Mouse (Mus musculus) thymus, postnatal 10 days (tissue): ENCODE measurements around the gene Krr1.
A peak's percentile ranks its signal among the peaks of the same experiment; 100 is the strongest.
"Not testable (repeated sequence)": the region's sequence is repeated elsewhere in the genome, so short reads cannot be mapped to it uniquely, and the experiment has no call there.

Experiments used
- DNase-seq, 2 experiments: peaks; one replicate each; pipeline ENCODE4 v3.0.0; 2021; ENCODE audit warnings: low spot score in 2 of 2

The Krr1 gene

GRCm38 (mm10) chr10:111977584-111977983, 5.1 kb downstream of the Krr1 start:
- DNase-seq = peak; percentile 20 to 43

DNA sequence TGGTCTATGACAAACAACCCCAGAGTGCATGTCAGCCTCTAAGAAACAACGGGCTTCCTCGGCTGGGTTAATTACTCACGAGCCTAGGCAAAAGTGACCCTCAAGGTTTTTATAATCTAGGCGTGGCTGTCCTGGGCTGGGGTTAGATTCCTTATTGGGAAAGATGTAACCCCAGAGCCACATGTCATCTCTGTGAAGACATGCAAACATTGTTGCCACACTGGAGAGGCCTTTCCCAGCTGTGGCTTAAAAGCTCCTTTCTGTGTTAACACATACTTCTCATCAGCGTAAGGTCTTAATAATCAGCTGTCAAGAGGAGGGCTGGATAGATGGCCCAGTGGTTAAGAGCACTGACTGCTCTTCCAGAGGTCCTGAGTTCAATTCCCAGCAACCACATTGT, 10.6 kb downstream of the Krr1 start:
- DNase-seq = no peak

GRCm38 (mm10) chr10:111986453-111986852, 14.0 kb downstream of the Krr1 start:
- DNase-seq = no peak

GRCm38 (mm10) chr10:111995803-111996548, 23.5 kb downstream of the Krr1 start:
- DNase-seq = no peak

GRCm38 (mm10) chr10:111996549-111996904, 24.1 kb downstream of the Krr1 start:
- DNase-seq = no peak

DNA sequence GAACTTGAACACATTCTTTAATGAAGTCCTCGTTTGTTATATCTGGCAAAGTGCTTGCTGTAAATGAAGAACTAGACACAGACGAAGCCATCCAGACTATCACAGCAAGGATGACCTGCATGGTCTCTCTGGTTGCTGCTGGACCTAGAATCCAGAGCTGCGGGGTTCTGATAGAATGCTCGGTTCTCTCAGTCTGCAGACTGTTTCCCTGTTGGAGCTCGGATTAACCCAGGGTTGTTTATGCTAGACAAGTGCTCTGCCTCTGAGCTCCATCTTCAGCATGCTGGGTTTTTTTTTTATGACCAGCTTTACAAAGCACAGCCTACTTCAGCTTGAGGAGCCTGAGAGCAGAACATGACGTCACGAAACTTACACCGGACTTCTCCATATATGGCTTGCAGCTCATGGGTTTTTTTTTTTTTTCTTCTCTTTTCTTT, 24.5 kb downstream of the Krr1 start:
- peak in 1 of 2 experiments; percentile 23 for DNase-seq

GRCm38 (mm10) chr10:111997671-111998070, 25.2 kb downstream of the Krr1 start:
- DNase-seq = no peak

DNA sequence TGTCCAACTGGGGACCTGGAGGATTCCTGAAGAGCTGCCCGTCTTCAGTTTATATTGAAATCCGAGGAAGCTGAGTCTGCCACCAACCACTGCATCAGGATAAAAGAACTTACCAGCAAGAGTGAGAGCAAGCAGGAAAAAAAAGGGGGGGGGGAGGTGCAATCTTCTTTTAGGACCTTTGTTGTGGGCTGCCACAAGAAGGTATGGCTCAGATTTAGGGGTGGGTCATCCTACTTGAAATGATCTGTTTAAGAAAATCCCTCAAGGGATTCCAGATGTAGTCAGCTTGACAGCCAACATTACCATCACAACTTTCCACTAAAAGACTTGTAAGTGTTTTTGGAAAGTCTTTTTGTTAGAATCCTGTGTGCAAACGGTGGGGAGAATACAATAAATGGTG, 27.3 kb downstream of the Krr1 start:
- DNase-seq = no peak

GRCm38 (mm10) chr10:112000568-112000967, 28.1 kb downstream of the Krr1 start:
- no peak for DNase-seq

DNA sequence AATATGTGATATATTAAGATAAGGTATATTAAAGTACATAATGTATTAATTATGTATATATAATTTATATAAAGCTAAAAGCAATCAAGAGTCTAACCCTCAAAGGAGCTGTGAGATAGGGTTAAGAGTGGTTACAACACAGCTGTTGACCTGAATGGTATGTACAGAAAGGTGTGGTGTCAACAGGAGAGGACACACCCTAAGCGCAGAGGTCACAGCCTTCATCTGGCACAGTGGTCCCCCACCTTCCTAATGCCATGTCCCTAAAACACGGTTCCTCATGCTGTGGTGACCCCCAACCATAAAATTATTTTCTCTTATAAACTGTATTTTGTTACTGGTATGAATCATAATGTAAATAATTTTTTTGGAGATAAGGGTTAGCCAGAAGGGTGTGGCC, 28.9 kb downstream of the Krr1 start:
- no peak for DNase-seq

- no peak for DNase-seq
Measured at GRCm38 (mm10) chr10:112001756-112002520, 29.5 kb downstream of the Krr1 start.

DNA sequence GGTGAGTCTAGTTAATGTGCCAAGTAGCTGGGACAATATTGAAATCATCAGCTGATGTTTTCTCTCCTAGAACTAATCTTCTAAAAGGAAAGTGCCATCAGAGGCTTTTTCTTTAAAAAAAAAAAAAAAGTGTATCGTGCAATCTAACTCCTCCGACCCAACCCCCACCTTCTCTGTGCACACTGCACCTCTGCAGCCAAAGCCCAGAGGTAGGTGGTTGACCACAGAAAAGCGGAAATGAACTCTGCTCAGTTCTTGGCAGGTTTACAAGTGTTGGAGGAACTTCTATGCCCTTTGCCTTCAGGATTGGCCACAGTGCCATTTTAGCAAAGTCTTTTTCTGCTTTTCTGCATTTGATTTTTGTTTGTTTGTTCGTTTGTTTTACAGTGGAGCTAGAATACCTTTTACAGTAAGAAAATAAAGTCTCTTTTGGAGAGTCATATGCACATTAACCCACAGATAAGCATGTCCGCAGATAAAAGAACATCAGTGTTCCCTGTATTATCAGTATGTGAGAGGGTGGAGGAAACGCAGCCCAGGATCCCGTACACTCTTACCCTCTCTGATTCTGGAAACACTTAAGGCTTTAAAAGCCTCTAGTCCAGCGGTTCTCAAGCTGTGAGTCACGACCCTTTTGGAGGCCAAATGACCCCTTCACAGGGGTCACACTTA, 30.2 kb downstream of the Krr1 start, which contains the start of gene Glipr1:
Gene Glipr1 (minus strand): TSS at position 88 of the 672 bp plus-strand sequence.
- DNase-seq = peak; percentile 16 to 27

DNA sequence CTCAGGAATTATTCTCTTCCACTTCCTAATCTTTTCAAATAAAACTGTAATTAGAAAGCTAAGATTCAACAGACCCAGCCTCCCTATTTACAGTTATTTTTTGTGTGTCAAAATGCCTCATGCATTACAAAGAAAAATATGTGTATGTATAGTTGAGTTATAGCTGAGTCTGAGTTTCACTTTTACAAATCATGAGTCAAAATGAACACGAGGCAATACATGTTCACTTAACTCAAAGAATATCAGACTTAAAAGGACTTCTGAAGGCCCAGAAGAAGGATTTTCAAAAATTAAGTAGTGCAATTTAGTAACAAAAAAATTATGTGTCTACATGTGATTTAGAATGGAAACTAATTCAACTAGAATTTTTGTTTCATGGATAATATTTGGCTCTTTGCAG, 37.0 kb downstream of the Krr1 start:
- not testable (repeated sequence) for DNase-seq

GRCm38 (mm10) chr10:112023585-112023984, 51.1 kb downstream of the Krr1 start:
- DNase-seq = no peak

GRCm38 (mm10) chr10:112028689-112029088, 56.2 kb downstream of the Krr1 start:
- not testable (repeated sequence) for DNase-seq
